ENCODE assay signal across 8 mouse cellular contexts in genomic region chr4:138462971-138463831, GRCm38 (mm10). TPM values are rescaled to one million over a fixed set of nuclear protein-coding genes. Genes with fewer than 3 reads are reported as not detected.
DNase-seq lines count a peak whose midpoint lies in the region; ATAC-seq and TF ChIP-seq lines count a peak whose summit lies in the region.

No protein-coding gene starts in this region.

- no peaks in the 10 kb centered on the region for H3K9me3 ChIP-seq in embryonic facial prominence, embryonic 12.5 days
- no peaks in the 10 kb centered on the region for H3K9me3 ChIP-seq in midbrain, embryonic 16.5 days (replicated peaks; ENCODE audit: control insufficient read depth, low read length, poor library complexity, severe bottlenecking)

- peaks cover 45% of the 10 kb centered on the region for H3K27me3 ChIP-seq in embryonic facial prominence, embryonic 12.5 days
- H3K27me3 ChIP-seq in midbrain, embryonic 16.5 days (ENCODE audit: control insufficient read depth, insufficient read depth, low read depth, low read length): no peaks in the 10 kb centered on the region

- 7% methylated on average over 11 of the region's 11 CpGs for WGBS in lung, adult 2 months
- 3% methylated on average over 11 of the region's 11 CpGs for WGBS in embryonic facial prominence, embryonic 12.5 days
- 4% methylated on average over 11 of the region's 11 CpGs for WGBS in midbrain, embryonic 16.5 days

- H3K4me1 ChIP-seq in lung, adult 2 months (ENCODE audit: control insufficient read depth, insufficient read depth, low read length): peaks cover 8% of the 10 kb centered on the region
- peaks cover 33% of the 10 kb centered on the region for H3K4me1 ChIP-seq in embryonic facial prominence, embryonic 12.5 days
- H3K4me1 ChIP-seq in midbrain, embryonic 16.5 days (ENCODE audit: control insufficient read depth, insufficient read depth, low read length): peaks cover 40% of the 10 kb centered on the region

- peak overlapping the region; percentile 18; the same call in 1 of the 2 replicates for H3K27ac ChIP-seq in embryonic facial prominence, embryonic 12.5 days
- H3K27ac ChIP-seq in midbrain, embryonic 16.5 days (ENCODE audit: low read length): peak overlapping the region; percentile 75

- peak overlapping the region; percentile 24 for H3K4me2 ChIP-seq in embryonic facial prominence, embryonic 12.5 days (replicated peaks)
- peak overlapping the region; percentile 19 for H3K4me2 ChIP-seq in midbrain, embryonic 16.5 days (ENCODE audit: low read length)

- no peak overlapping the region for H3K9ac ChIP-seq in embryonic facial prominence, embryonic 12.5 days
- H3K9ac ChIP-seq in midbrain, embryonic 16.5 days (ENCODE audit: low read depth, low read length): 0 out of 2 replicates have a peak overlapping the region, but pooled peaks have one; percentile 7

- no peak for TF ChIP-seq CTCF in lung, adult 2 months (IDR thresholded peaks at IDR 0.05; ENCODE audit: insufficient read depth, low read length)

- peak; percentile 11 for DNase-seq in lung, adult 2 months
- no peak for DNase-seq in lung, postnatal 14 days
- DNase-seq in heart, postnatal 4 days: peak; percentile 51
- DNase-seq in layer of hippocampus, postnatal 10 days (ENCODE audit: low spot score in 2 of 2): peak; percentile 45 to 60
- DNase-seq in T-cell, adult 2 months (ENCODE audit: low spot score): no peak
- DNase-seq in thymus, adult 18-20 months: no peak

- peak overlapping the region; percentile 25 for H3K4me3 ChIP-seq in lung, adult 2 months (replicated peaks; ENCODE audit: extremely low read depth, low read depth, low read length)
- H3K4me3 ChIP-seq in embryonic facial prominence, embryonic 12.5 days: no peak overlapping the region
- no peak overlapping the region for H3K4me3 ChIP-seq in midbrain, embryonic 16.5 days (ENCODE audit: low read depth, low read length)

- TF ChIP-seq POLR2A in lung, adult 2 months (IDR thresholded peaks at IDR 0.05; ENCODE audit: borderline replicate concordance, extremely low read depth, low read depth, low read length): no peak

- ATAC-seq in embryonic facial prominence, embryonic 12.5 days (ENCODE audit: insufficient number of reproducible peaks, insufficient read depth, low FRiP score, low TSS enrichment): no peak
- peak; percentile 33; the same call in 1 of the 2 replicates for ATAC-seq in midbrain, embryonic 16.5 days

- H3K36me3 ChIP-seq in embryonic facial prominence, embryonic 12.5 days: no peaks in the 10 kb centered on the region
- no peaks in the 10 kb centered on the region; the same call in 1 of the 2 replicates for H3K36me3 ChIP-seq in midbrain, embryonic 16.5 days (ENCODE audit: control insufficient read depth, insufficient read depth, low read length)

RNA-seq across cellular contexts. Expression of gene Camk2n1, which starts 9.1 kb away (rescaled TPM):
- 21.7 and 26.9 TPM in 2 replicates for polyA plus RNA-seq in lung, adult 2 months (2012; rRNA removed)
- 2.5 and 2.8 TPM in 2 replicates for polyA plus RNA-seq in embryonic facial prominence, embryonic 12.5 days (2016; fragmentation: Nextera tagmentation; extraction: Ambion mirVana)
- total RNA-seq in heart, postnatal 4 days (2021): 1 to 10 TPM; 6.8 to 8.0 TPM
- 100 to 1,000 TPM; 161 to 168 TPM for total RNA-seq in layer of hippocampus, postnatal 10 days (2021)
- polyA plus RNA-seq in midbrain, embryonic 16.5 days (2015; fragmentation: Nextera tagmentation; extraction: Ambion mirVana): 18.2 and 18.7 TPM in 2 replicates

RNA-seq across cellular contexts. Expression of gene Mul1, which starts 28.7 kb away (rescaled TPM):
- polyA plus RNA-seq in lung, adult 2 months (2012; rRNA removed): 15.2 and 16.5 TPM in 2 replicates
- 18.2 and 19.9 TPM in 2 replicates for polyA plus RNA-seq in embryonic facial prominence, embryonic 12.5 days (2016; fragmentation: Nextera tagmentation; extraction: Ambion mirVana)
- 10 to 100 TPM; 55.2 to 62.7 TPM for total RNA-seq in heart, postnatal 4 days (2021)
- total RNA-seq in layer of hippocampus, postnatal 10 days (2021): 10 to 100 TPM; 39.1 to 43.4 TPM
- polyA plus RNA-seq in midbrain, embryonic 16.5 days (2015; fragmentation: Nextera tagmentation; extraction: Ambion mirVana): 18.3 and 20.1 TPM in 2 replicates

Comparison
In these comparisons a context has a peak if more than half of its experiments do, and no peak if none do; other contexts are left out.
1. DNase-seq: peak in lung, adult 2 months (single experiment), heart, postnatal 4 days (single experiment) and layer of hippocampus, postnatal 10 days (2 of 2); none in lung, postnatal 14 days (single experiment), T-cell, adult 2 months (single experiment) and thymus, adult 18-20 months (0 of 2).